Mouse (Mus musculus) hindbrain, embryonic 12.5 days (tissue): ENCODE results near the gene Oaf. TPM values are rescaled to one million over a fixed set of nuclear protein-coding genes. Genes with fewer than 3 reads are reported as not detected.

Source experiments
- ATAC-seq: fragments of 200-750 bp; cut with Nextera tagmentation; 2 replicates; pipeline ENCODE4 v1.8.0; 2017; ENCODE audit warnings: moderate TSS enrichment; ENCODE audit not compliant: low FRiP score
- H3K27ac ChIP-seq: fragments of 300-500 bp; sonication (generic); 2 replicates; pipeline ENCODE4 v1.5.1; 2016; ENCODE audit warnings: mild to moderate bottlenecking
- H3K27me3 ChIP-seq: fragments of 300-500 bp; sonication (generic); 2 replicates; pipeline ENCODE4 v1.6.1; 2016; ENCODE audit warnings: mild to moderate bottlenecking
- H3K36me3 ChIP-seq: fragments of 300-500 bp; sonication (generic); 2 replicates; pipeline ENCODE4 v1.6.1; 2016; ENCODE audit warnings: mild to moderate bottlenecking
- H3K4me1 ChIP-seq: fragments of 300-500 bp; sonication (generic); 2 replicates; pipeline ENCODE4 v1.6.1; 2016
- H3K4me2 ChIP-seq: fragments of 300-500 bp; sonication (generic); replicated peaks from 2 replicates; pipeline ENCODE4 v1.6.1; 2016; ENCODE audit warnings: mild to moderate bottlenecking
- H3K4me3 ChIP-seq: fragments of 300-500 bp; sonication (generic); 2 replicates; pipeline ENCODE4 v1.5.1; 2016; ENCODE audit warnings: mild to moderate bottlenecking
- H3K9ac ChIP-seq: fragments of 300-500 bp; sonication (generic); 2 replicates; pipeline ENCODE4 v1.6.1; 2016; ENCODE audit warnings: mild to moderate bottlenecking, moderate library complexity
- H3K9me3 ChIP-seq: fragments of 300-500 bp; sonication (generic); replicated peaks from 2 replicates; pipeline ENCODE4 v1.6.1; 2016; ENCODE audit warnings: mild to moderate bottlenecking
- WGBS: fragments of 180-500 bp; shearing (Covaris S2); methylation state at CpG from one replicate; pipeline ENCODE4 v1.1.7; 2016; 5-methylcytosine and 5-hydroxymethylcytosine counted together
- polyA plus RNA-seq: library from polyadenylated mRNA; unstranded; fragments of >200 nt; fragmentation: Nextera tagmentation; extraction: Ambion mirVana; gene quantifications from 2 replicates; pipeline ENCODE4 v1.2.1, GENCODE M21; 2016

Gene Oaf
- 44.6 and 46.7 TPM in 2 replicates for polyA plus RNA-seq

- Histone ChIP-seq H3K27ac (peak within 1 kb of the TSS; percentile 76), H3K4me2 (peak within 1 kb of the TSS; percentile 74), H3K4me3 (peak within 1 kb of the TSS; percentile 67), H3K9me3 (no peaks in the 10 kb centered on the region), H3K36me3 (no peaks in the 10 kb centered on the region), H3K27me3 (peaks cover 34% of the 10 kb centered on the region), H3K4me1 (peaks cover 21% of the 10 kb centered on the region), H3K9ac (peak within 1 kb of the TSS; percentile 69)
- 1% methylated on average over 44 of the region's 44 CpGs for WGBS
- peak; percentile 78 for ATAC-seq
Observed at GRCm38 (mm10) chr9:43239712-43240593, at the start of gene Oaf. Oaf (minus strand) TSS chr9:43239911.

DNA sequence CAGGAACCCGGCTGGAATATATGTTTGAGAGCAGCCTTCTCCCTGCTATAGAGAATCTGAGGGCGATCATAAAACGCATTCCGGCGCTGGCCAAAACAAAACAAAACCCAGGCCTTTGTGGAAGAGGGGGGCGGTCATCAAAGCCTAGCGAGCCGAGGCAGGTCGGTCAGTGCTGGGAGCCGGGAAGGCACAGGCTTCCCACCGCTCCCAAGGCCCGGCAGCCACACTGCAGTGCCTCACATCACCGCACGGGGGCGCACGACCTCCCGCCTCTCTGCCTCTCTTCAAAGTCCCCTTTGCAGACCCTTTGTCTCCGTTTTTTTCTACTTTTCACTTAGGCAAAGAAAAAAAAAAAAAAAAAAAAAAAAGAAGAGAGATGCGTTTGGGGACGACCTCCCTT, 47.2 kb upstream of the Oaf start:
- Histone ChIP-seq H3K4me2 (peak overlapping the region; percentile 38), H3K27me3 (peaks cover 19% of the 10 kb centered on the region), H3K4me3 (peak overlapping the region; percentile 9; the same call in 1 of the 2 replicates), H3K4me1 (peaks cover 5% of the 10 kb centered on the region), H3K36me3 (no peaks in the 10 kb centered on the region), H3K27ac (no peak overlapping the region), H3K9ac (no peak overlapping the region), H3K9me3 (no peaks in the 10 kb centered on the region)
- peak; percentile 59 for ATAC-seq
- WGBS = 1% methylated on average over 20 of the region's 20 CpGs

GRCm38 (mm10) chr9:43285281-43285680, 45.6 kb upstream of the Oaf start:
- Histone ChIP-seq H3K27ac (no peak overlapping the region), H3K4me2 (no peak overlapping the region), H3K4me1 (peaks cover 8% of the 10 kb centered on the region), H3K4me3 (no peak overlapping the region), H3K9ac (no peak overlapping the region), H3K36me3 (no peaks in the 10 kb centered on the region), H3K27me3 (peaks cover 19% of the 10 kb centered on the region), H3K9me3 (no peaks in the 10 kb centered on the region)
- 89% methylated on average over 4 of the region's 4 CpGs for WGBS
- no peak for ATAC-seq

DNA sequence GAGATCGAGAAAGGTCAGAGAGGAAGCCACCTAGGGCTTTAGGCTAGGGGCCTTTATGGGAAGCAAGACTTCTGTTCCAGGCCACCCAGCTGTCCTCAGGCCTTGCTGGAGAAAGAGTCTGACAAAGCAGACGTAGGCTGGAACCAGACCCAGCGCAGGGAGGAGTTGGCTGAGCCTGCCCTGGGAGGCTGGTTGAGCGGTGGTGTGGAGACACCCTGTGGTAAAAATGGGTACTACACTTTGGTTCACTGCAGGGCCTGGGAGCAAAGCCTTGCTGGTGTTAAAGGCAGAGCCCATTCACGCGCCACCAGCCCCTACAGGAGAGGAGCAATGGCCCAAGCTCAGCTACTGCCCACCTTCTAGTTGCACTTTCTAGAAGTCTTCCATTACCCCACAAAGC, 44.6 kb upstream of the Oaf start:
- WGBS = 6% methylated on average over 6 of the region's 6 CpGs

DNA sequence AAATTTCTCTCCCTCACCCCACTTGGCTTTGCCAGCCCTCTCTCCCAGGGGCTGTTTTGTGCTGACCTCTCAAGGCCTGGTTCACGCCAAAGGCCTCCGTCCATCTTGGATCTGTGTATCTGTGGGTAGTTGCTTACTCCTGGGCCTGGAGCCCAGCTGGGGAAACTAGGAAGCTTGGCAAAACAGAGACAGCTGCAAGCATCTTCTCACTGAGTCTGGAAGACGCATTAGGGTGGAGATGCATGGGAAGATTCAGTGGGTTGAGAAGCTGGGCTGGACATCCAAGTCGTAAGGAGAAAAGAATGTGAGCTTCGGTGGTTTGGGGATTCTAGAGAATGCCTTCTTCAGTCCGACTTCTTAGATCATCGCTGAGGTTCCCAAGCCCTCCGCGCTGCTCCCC, 34.0 kb upstream of the Oaf start:
- ATAC-seq = no peak
- H3K9me3 ChIP-seq = no peaks in the 10 kb centered on the region
- H3K27me3 ChIP-seq = peaks cover 54% of the 10 kb centered on the region
- no peak overlapping the region for H3K4me2 ChIP-seq
- no peak overlapping the region for H3K9ac ChIP-seq
- no peak overlapping the region for H3K4me3 ChIP-seq
- peaks cover 11% of the 10 kb centered on the region for H3K4me1 ChIP-seq
- WGBS = 82% methylated on average over 9 of the region's 9 CpGs
- H3K36me3 ChIP-seq = no peaks in the 10 kb centered on the region
- no peak overlapping the region for H3K27ac ChIP-seq

More for the DNA sequence above, 44.6 kb upstream of the Oaf start:
- Histone ChIP-seq H3K4me3 (no peak overlapping the region), H3K27ac (no peak overlapping the region), H3K9me3 (no peaks in the 10 kb centered on the region), H3K4me1 (peaks cover 8% of the 10 kb centered on the region), H3K4me2 (no peak overlapping the region), H3K9ac (no peak overlapping the region), H3K36me3 (no peaks in the 10 kb centered on the region), H3K27me3 (peaks cover 19% of the 10 kb centered on the region)
- peak; percentile 67 for ATAC-seq

DNA sequence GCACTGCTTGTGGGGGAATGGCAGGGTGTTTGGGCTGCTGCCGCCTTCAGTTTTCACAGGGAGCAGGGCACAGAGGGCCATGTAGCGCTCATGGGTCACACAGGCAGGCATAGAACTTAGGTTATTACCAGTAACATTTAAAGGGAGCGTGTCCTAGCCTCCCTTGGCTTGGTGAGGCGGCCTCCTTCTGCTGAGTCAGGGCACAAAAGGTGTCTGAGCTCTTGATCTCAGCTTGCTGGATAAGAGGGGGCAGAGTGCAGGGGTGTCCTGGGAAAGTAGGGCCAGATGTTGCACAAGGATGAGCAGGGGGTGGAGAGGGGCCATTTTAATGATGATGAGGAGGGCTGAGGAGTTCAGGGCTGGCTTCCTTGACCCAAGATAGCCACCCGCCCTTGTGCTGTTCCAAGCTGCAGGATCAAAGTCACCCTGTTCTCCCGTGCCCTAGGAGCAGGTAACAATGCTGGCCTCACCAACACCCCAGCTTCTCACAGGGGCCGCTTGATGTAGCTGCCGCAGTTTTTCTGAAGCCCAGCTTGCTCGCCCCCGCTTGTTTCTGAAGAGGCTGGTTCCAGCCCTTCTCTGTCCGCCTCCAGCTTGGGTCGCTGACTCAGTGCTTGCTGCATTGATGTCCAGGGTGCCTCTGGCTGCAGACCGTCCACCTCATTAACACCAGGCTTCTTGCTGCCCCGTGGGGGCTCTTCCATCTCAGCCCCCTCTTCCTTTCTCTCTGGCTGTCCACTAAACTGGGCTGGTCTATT, 32.2 kb upstream of the Oaf start:
- 40% methylated on average over 14 of the region's 14 CpGs for WGBS
- H3K27me3 ChIP-seq = peaks cover 56% of the 10 kb centered on the region
- no peak for ATAC-seq

DNA sequence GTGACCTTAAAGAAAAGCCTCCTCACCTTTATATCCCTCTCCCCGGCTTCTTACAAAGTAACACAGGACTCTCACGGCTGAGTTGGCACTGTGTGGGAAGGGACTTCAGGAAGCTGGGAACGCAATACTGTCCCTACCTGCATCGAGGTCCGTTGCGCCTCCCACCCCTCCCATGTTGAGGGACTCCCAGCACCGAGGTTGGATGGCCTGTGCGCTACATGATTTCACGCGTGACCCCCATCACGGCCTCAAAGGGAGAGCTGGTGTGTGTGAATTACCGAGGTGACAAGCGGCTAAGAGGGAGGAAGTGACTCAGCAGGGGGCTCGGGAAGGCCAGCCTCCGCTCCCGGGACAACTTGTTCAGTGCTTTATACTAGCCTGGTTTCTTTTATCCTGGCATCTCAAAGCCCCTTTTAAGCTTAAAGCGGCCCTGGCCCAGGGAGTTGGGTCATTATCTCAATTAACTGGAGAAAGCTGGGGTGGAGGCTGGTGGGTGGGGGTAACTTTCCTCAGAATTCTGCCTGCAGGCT, 31.1 kb upstream of the Oaf start:
- H3K4me1 ChIP-seq = peaks cover 11% of the 10 kb centered on the region
- no peaks in the 10 kb centered on the region for H3K36me3 ChIP-seq
- peak overlapping the region; percentile 33 for H3K4me2 ChIP-seq
- H3K4me3 ChIP-seq = peak overlapping the region; percentile 13; the same call in 1 of the 2 replicates
- H3K9me3 ChIP-seq = no peaks in the 10 kb centered on the region
- H3K27ac ChIP-seq = no peak overlapping the region
- no peak overlapping the region for H3K9ac ChIP-seq
- 2% methylated on average over 17 of the region's 17 CpGs for WGBS
- ATAC-seq = no peak
- H3K27me3 ChIP-seq = peaks cover 56% of the 10 kb centered on the region

More for the DNA sequence above, 32.2 kb upstream of the Oaf start:
- Histone ChIP-seq H3K9me3 (no peaks in the 10 kb centered on the region), H3K4me3 (no peak overlapping the region), H3K27ac (no peak overlapping the region), H3K4me1 (peaks cover 11% of the 10 kb centered on the region), H3K9ac (no peak overlapping the region), H3K4me2 (no peak overlapping the region), H3K36me3 (no peaks in the 10 kb centered on the region)

DNA sequence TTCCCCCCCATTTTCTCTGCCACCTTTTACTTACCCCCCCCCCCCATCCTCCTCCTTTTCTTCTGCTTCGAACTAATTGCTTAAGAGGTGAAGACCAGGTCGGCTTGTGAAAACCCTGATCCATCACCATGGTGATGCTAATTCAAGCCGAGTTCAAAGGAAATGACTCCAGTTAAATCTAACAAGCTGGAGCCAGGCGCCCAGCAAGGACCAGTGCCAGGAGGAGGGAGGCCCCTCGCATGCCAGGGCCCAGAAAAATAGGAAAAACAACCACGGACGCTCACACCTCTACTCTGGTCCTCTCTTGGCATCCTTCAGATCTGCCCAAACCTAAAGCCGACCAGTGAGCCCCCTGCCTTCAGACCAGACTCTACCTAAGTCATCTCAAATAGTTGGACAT, 29.5 kb upstream of the Oaf start:
- peaks cover 12% of the 10 kb centered on the region for H3K4me1 ChIP-seq
- H3K9ac ChIP-seq = no peak overlapping the region
- H3K27me3 ChIP-seq = peaks cover 54% of the 10 kb centered on the region
- no peak for ATAC-seq
- H3K36me3 ChIP-seq = no peaks in the 10 kb centered on the region
- no peak overlapping the region for H3K4me2 ChIP-seq
- H3K9me3 ChIP-seq = no peaks in the 10 kb centered on the region
- H3K4me3 ChIP-seq = no peak overlapping the region
- H3K27ac ChIP-seq = no peak overlapping the region
- WGBS = 5% methylated on average over 8 of the region's 8 CpGs

DNA sequence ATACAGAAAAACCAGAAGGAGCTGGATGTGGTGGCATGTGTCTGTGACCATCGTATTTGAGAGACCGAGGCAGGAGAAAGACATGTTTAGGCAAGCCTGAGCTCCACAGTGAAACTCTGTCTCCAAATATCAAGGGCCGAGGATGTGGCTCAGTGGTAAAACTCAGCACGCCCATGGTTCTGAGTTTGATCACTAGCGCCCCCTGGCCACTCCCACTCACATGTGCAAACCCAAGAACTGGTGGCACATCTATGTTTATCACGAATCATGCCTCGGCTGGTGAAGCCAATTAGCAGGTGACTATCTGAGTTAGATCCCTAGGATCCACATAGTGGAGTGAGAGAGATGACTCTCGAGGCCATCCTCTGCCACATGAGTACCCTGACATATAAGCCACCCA, 27.6 kb upstream of the Oaf start:
- peaks cover 39% of the 10 kb centered on the region for H3K27me3 ChIP-seq
- H3K4me3 ChIP-seq = no peak overlapping the region
- 81% methylated on average over 8 of the region's 8 CpGs for WGBS
- no peak overlapping the region for H3K9ac ChIP-seq
- no peak overlapping the region for H3K4me2 ChIP-seq
- no peaks in the 10 kb centered on the region for H3K9me3 ChIP-seq
- no peak overlapping the region for H3K27ac ChIP-seq
- peaks cover 24% of the 10 kb centered on the region for H3K4me1 ChIP-seq
- H3K36me3 ChIP-seq = no peaks in the 10 kb centered on the region
- no peak for ATAC-seq

DNA sequence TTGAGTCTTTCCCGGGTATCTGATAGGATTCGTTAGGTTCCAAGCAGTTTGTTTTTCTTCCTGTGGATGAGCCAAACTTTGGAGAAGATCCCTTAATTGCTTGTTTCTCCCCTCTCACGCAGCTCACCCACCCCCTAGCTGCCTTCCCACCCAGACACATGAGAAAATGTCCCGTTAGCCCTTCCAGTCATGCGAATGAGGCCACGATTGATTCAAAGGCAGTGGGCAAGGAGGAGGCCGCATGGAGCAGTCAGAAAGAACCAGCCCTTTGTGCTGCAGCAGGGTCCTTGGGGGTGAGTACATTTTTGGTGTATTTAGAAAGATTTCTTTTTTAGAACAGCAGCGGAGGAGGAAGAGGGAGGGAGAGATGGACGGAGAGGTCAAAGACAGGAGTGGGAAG, 25.5 kb upstream of the Oaf start:
- H3K36me3 ChIP-seq = no peaks in the 10 kb centered on the region
- ATAC-seq = no peak
- WGBS = 45% methylated on average over 9 of the region's 9 CpGs
- peaks cover 17% of the 10 kb centered on the region for H3K27me3 ChIP-seq
- 0 out of 2 replicates have a peak overlapping the region, but pooled peaks have one; percentile 17 for H3K27ac ChIP-seq
- no peak overlapping the region for H3K4me3 ChIP-seq
- H3K4me2 ChIP-seq = no peak overlapping the region
- no peak overlapping the region for H3K9ac ChIP-seq
- no peaks in the 10 kb centered on the region for H3K9me3 ChIP-seq
- peaks cover 20% of the 10 kb centered on the region for H3K4me1 ChIP-seq

DNA sequence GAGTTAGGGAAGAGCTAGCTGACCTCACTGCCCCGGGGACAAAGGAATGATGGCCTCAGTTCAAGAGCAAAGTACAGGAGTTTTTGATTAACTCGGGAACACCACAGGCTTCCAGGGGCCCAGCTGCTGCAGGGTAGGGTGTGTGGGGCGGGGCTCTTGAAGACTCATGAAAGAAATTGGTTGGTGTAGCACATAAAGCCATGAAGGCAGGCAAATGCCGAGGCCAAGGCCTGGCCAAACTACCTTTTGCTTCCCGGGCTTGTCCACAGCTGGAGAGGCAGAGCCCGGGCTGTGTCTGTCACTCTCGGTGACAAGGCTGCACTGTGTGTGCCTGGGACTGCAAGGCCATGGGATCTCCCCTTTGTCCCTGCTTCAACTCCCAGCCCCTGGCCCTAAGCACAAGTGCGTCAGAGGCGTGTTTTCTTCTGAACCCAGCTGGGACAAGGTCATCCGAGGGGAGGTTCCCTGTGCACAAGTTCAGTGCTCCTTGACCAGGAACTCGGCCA, 24.3 kb upstream of the Oaf start:
- no peak overlapping the region; the same call in 1 of the 2 replicates for H3K27ac ChIP-seq
- H3K36me3 ChIP-seq = no peaks in the 10 kb centered on the region
- peak overlapping the region; percentile 2; the same call in 1 of the 2 replicates for H3K9ac ChIP-seq
- H3K4me1 ChIP-seq = peaks cover 20% of the 10 kb centered on the region
- H3K4me2 ChIP-seq = no peak overlapping the region
- peaks cover 5% of the 10 kb centered on the region for H3K27me3 ChIP-seq
- no peak overlapping the region for H3K4me3 ChIP-seq
- no peaks in the 10 kb centered on the region for H3K9me3 ChIP-seq
- 10% methylated on average over 11 of the region's 11 CpGs for WGBS
- no peak for ATAC-seq
